12 mouse cellular contexts compared by ENCODE assay signal in genomic region chr12:37077308-37077707, GRCm38 (mm10). TPM values are rescaled to one million over a fixed set of nuclear protein-coding genes. Genes with fewer than 3 reads are reported as not detected.
DNase-seq lines count a peak whose midpoint lies in the region; ATAC-seq and TF ChIP-seq lines count a peak whose summit lies in the region.
"Had no signal": no experiment of that assay in that cellular context is flagged by ENCODE, and none has a peak within 500 bp of the region (broad histone marks: within the 10 kb centered on the region; RNA-seq: fewer than 3 reads in every experiment).

No protein-coding gene starts in this region.

- H3K9ac ChIP-seq in heart, adult 2 months (ENCODE audit: low read depth, low read length): no peak overlapping the region
- H3K9ac ChIP-seq in liver, adult 2 months (ENCODE audit: low read depth, low read length): no peak overlapping the region
- no peak overlapping the region for H3K9ac ChIP-seq in liver, embryonic 11.5 days (ENCODE audit: low read depth, low read length)
- no peak overlapping the region for H3K9ac ChIP-seq in hindbrain, embryonic 13.5 days
- H3K9ac ChIP-seq: embryonic facial prominence, embryonic 13.5 days had no signal

- WGBS in heart, adult 2 months: 38% methylated on average over 1 of the region's 1 CpGs
- WGBS in liver, adult 2 months: 13% methylated on average over 1 of the region's 1 CpGs
- 58% methylated on average over 1 of the region's 1 CpGs for WGBS in liver, embryonic 11.5 days
- 78% methylated on average over 1 of the region's 1 CpGs for WGBS in hindbrain, embryonic 13.5 days

- no peaks in the 10 kb centered on the region for H3K9me3 ChIP-seq in liver, embryonic 11.5 days (ENCODE audit: control insufficient read depth, low read length)
- no peaks in the 10 kb centered on the region for H3K9me3 ChIP-seq in hindbrain, embryonic 13.5 days
- H3K9me3 ChIP-seq: embryonic facial prominence, embryonic 13.5 days had no signal

- TF ChIP-seq POLR2A in heart, adult 2 months (IDR thresholded peaks at IDR 0.05; ENCODE audit: insufficient read depth, low read depth, low read length): no peak
- no peak for TF ChIP-seq POLR2A in liver, adult 2 months (IDR thresholded peaks at IDR 0.05; ENCODE audit: extremely low read depth, insufficient read depth, low read length)

- peak; percentile 84 for TF ChIP-seq CTCF in heart, adult 2 months (IDR thresholded peaks at IDR 0.05)
- peak; percentile 19; the same call in 1 of the 2 replicates for TF ChIP-seq CTCF in liver, adult 2 months (IDR thresholded peaks at IDR 0.05; ENCODE audit: low read depth, low read length)

- H3K36me3 ChIP-seq in heart, adult 2 months (ENCODE audit: control insufficient read depth, insufficient read depth, low read length): peaks cover 3% of the 10 kb centered on the region; the same call in 1 of the 2 replicates
- H3K36me3 ChIP-seq in liver, adult 2 months (ENCODE audit: control insufficient read depth, insufficient read depth, low read length): no peaks in the 10 kb centered on the region
- H3K36me3 ChIP-seq in liver, embryonic 11.5 days (ENCODE audit: control insufficient read depth, insufficient read depth, low read length): no peaks in the 10 kb centered on the region
- no peaks in the 10 kb centered on the region for H3K36me3 ChIP-seq in hindbrain, embryonic 13.5 days
- H3K36me3 ChIP-seq: embryonic facial prominence, embryonic 13.5 days had no signal

- no peak overlapping the region for H3K27ac ChIP-seq in heart, adult 2 months
- no peak overlapping the region for H3K27ac ChIP-seq in liver, adult 2 months (replicated peaks; ENCODE audit: insufficient read depth, low read depth, low read length)
- no peak overlapping the region for H3K27ac ChIP-seq in liver, embryonic 11.5 days (ENCODE audit: low read depth, low read length)
- H3K27ac ChIP-seq in hindbrain, embryonic 13.5 days: no peak overlapping the region
- H3K27ac ChIP-seq: embryonic facial prominence, embryonic 13.5 days; macrophage had no signal

- no peak for TF ChIP-seq EP300 in heart, adult 2 months (IDR thresholded peaks at IDR 0.05; ENCODE audit: insufficient read depth, low read depth, low read length)

- ATAC-seq in liver, embryonic 11.5 days (replicated peaks; ENCODE audit: low FRiP score): no peak
- ATAC-seq in hematopoietic stem cell, adult 5-6 weeks (replicated peaks in 1 of 2; ENCODE audit: insufficient read depth in 1 of 2, low FRiP score in 2 of 2, low TSS enrichment in 1 of 2, low read depth in 1 of 2, poor library complexity in 2 of 2, severe bottlenecking in 2 of 2): peak; percentile 39 to 62; a peak in 2 of 4 replicates
- ATAC-seq in hindbrain, embryonic 13.5 days (ENCODE audit: low FRiP score): no peak
- ATAC-seq: hindbrain, embryonic 16.5 days had no signal

- H3K79me2 ChIP-seq in heart, adult 2 months (replicated peaks; ENCODE audit: control insufficient read depth, insufficient read depth, low read length): no peaks in the 10 kb centered on the region
- H3K79me2 ChIP-seq in liver, adult 2 months (ENCODE audit: control insufficient read depth, insufficient read depth, low read length): no peaks in the 10 kb centered on the region

- intact Hi-C loops in heart, adult 2 months (cut with DNase I): loop anchor here (1.0 to 5.0 kb wide), 2 partner anchors 107 to 375 kb away; no protein-coding TSS in a partner anchor

- H3K4me1 ChIP-seq in heart, adult 2 months (ENCODE audit: control insufficient read depth, insufficient read depth, low read length): no peaks in the 10 kb centered on the region
- no peaks in the 10 kb centered on the region for H3K4me1 ChIP-seq in liver, adult 2 months (ENCODE audit: control insufficient read depth, insufficient read depth, low read length)
- H3K4me1 ChIP-seq in liver, embryonic 11.5 days (replicated peaks; ENCODE audit: control insufficient read depth, insufficient read depth, low read length): no peaks in the 10 kb centered on the region
- H3K4me1 ChIP-seq in hindbrain, embryonic 13.5 days (replicated peaks): no peaks in the 10 kb centered on the region
- H3K4me1 ChIP-seq: embryonic facial prominence, embryonic 13.5 days had no signal

- no peak overlapping the region for H3K4me2 ChIP-seq in liver, embryonic 11.5 days
- no peak overlapping the region for H3K4me2 ChIP-seq in hindbrain, embryonic 13.5 days
- H3K4me2 ChIP-seq: embryonic facial prominence, embryonic 13.5 days had no signal

- H3K4me3 ChIP-seq in heart, adult 2 months: no peak overlapping the region
- H3K4me3 ChIP-seq in liver, adult 2 months (ENCODE audit: insufficient read depth, low read depth, low read length): no peak overlapping the region
- no peak overlapping the region for H3K4me3 ChIP-seq in liver, embryonic 11.5 days (ENCODE audit: low read depth, low read length)
- H3K4me3 ChIP-seq in hindbrain, embryonic 13.5 days: no peak overlapping the region
- H3K4me3 ChIP-seq: embryonic facial prominence, embryonic 13.5 days had no signal

- DNase-seq in heart, adult 2 months: no peak
- no peak for DNase-seq in heart, adult 11 months
- DNase-seq in liver, adult 2 months (ENCODE audit: extremely low read depth, low read depth, low spot score): peak; percentile 35
- no peak for DNase-seq in liver, embryonic 11.5 days (ENCODE audit: low spot score)
- DNase-seq in Muller cell, postnatal 12 days (ENCODE audit: inconsistent ontology term): peak; percentile 14
- DNase-seq in urinary bladder, postnatal 10 days (ENCODE audit: low spot score): no peak

- no peaks in the 10 kb centered on the region for H3K27me3 ChIP-seq in heart, adult 2 months (ENCODE audit: control insufficient read depth, insufficient read depth, low read length)
- H3K27me3 ChIP-seq in liver, adult 2 months (ENCODE audit: control insufficient read depth, insufficient read depth, low read length): no peaks in the 10 kb centered on the region
- H3K27me3 ChIP-seq in liver, embryonic 11.5 days (replicated peaks; ENCODE audit: control insufficient read depth, insufficient read depth, low read length): no peaks in the 10 kb centered on the region
- H3K27me3 ChIP-seq in hindbrain, embryonic 13.5 days: no peaks in the 10 kb centered on the region
- H3K27me3 ChIP-seq: embryonic facial prominence, embryonic 13.5 days had no signal

RNA-seq across cellular contexts. Expression of gene Meox2, which starts 31.0 kb away (rescaled TPM):
- 10 to 100 TPM in 1 of 2 experiments, 1 to 10 TPM in 1; 7.3 to 13.4 TPM for total RNA-seq in heart, adult 2 months (2021)
- 10.2 and 12.1 TPM in 2 replicates for polyA plus RNA-seq in heart, adult 2 months (2012; rRNA removed)
- total RNA-seq in liver, adult 2 months (2014; rRNA removed): not detected in 2 replicates
- 0.05 TPM in 1 of 2 replicates, not detected in the other for polyA plus RNA-seq in liver, adult 2 months (2012; rRNA removed)
- polyA plus RNA-seq in liver, embryonic 11.5 days (2014; fragmentation: Nextera tagmentation; extraction: Ambion mirVana): 0.92 and 1.7 TPM in 2 replicates
- total RNA-seq in hematopoietic stem cell, adult 5-6 weeks (2017): not detected in 2 replicates
- 1.6 and 2.2 TPM in 2 replicates for polyA plus RNA-seq in hindbrain, embryonic 13.5 days (2015; fragmentation: Nextera tagmentation; extraction: Ambion mirVana)
- total RNA-seq: layer of hippocampus, postnatal 14 days had no signal
- polyA plus RNA-seq: macrophage had no signal

Comparison
In these comparisons a context has a peak if more than half of its experiments do, and no peak if none do; other contexts are left out.
1. DNase-seq: peak in liver, adult 2 months (single experiment) and Muller cell, postnatal 12 days (single experiment); none in heart, adult 2 months (0 of 2), heart, adult 11 months (single experiment), liver, embryonic 11.5 days (single experiment) and urinary bladder, postnatal 10 days (single experiment).
2. ATAC-seq: peak in hematopoietic stem cell, adult 5-6 weeks (2 of 2); none in liver, embryonic 11.5 days (single experiment) and hindbrain, embryonic 13.5 days (single experiment).